Mouse (Mus musculus): Measurements from ENCODE around the gene Agr3. TPM values are rescaled to one million over a fixed set of nuclear protein-coding genes. Genes with fewer than 3 reads are reported as not detected.
A peak's percentile ranks its signal among the peaks of the same experiment; 100 is the strongest.

The Agr3 gene
- polyA plus RNA-seq, 1 experiment from 2014 or later, result 0.74 TPM

DNA sequence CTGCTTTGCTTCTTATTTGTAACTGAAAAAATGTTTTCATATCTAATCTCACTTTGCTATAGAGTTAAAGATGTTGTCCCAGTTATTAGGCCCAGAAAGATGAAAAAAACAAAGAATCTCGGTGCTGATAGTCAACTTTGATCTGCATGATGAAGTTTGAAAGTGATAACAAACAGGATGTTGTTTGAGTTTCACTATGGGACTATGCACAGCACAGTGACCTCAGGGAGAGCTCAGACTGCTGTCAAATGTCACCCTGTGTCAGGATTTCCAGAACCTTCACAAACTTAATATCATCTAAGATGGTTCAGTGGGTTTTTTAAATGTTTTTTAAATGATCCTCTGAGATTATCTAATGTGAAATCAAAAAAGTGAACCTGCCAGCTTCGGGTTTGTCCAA is 2.4 kb downstream of the Agr3 start:
- Histone ChIP-seq H3K9me3 (no peaks in the 10 kb centered on the region), H3K4me3 (no peak overlapping the region), H3K9ac (no peak overlapping the region), H3K36me3 (no peaks in the 10 kb centered on the region), H3K4me1 (no peaks in the 10 kb centered on the region), H3K27ac (no peak overlapping the region), H3K4me2 (no peak overlapping the region), H3K27me3 (no peaks in the 10 kb centered on the region)
- 45% methylated on average over 2 of the region's 2 CpGs for WGBS
- no peak for ATAC-seq (ENCODE audit: borderline replicate concordance, extremely low read depth, low FRiP score, low TSS enrichment)

DNA sequence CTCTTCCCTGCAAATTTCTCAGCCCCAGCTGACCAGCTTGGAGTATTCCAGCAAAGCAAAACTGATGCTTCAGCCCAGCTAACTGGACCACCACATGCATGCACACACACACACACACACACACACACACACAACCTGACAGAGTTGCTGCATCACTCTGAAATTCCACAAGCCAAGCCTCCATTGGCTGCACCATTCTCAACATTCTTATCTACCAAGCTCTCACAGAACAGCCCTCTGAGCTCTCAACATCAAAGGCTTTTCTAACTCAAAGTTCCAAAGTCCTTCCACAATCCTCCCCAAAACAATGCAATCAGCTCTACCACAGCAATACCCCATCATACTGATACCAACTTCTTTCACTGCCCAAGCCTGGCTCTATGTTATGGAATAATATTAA is 7.4 kb downstream of the Agr3 start:
- Histone ChIP-seq H3K9ac (no peak overlapping the region), H3K27ac (no peak overlapping the region), H3K4me1 (no peaks in the 10 kb centered on the region), H3K4me3 (no peak overlapping the region), H3K4me2 (no peak overlapping the region), H3K36me3 (no peaks in the 10 kb centered on the region), H3K27me3 (no peaks in the 10 kb centered on the region), H3K9me3 (no peaks in the 10 kb centered on the region)
- no peak for ATAC-seq (ENCODE audit: borderline replicate concordance, extremely low read depth, low FRiP score, low TSS enrichment)

DNA sequence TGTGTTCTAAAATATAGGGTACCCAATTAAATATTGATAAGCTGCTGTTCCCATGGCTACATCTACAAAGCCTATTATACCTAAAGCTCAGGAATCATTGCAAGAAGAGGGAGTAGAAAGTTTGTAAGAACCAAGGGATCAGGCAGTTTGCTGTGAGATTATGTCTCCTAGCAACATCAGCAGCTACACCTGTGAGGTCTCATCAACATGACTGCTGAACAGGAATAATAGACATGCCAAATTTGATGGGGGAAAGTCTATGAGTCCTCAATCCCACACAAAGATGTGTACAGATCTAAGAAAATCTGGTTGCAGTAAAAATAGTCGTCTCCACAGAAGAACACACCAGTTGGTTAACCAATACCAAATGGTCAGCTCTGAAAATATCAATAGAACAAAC is 26.3 kb downstream of the Agr3 start:
- Histone ChIP-seq H3K4me3 (no peak overlapping the region), H3K9me3 (no peaks in the 10 kb centered on the region), H3K27ac (no peak overlapping the region), H3K27me3 (no peaks in the 10 kb centered on the region), H3K9ac (no peak overlapping the region), H3K36me3 (no peaks in the 10 kb centered on the region), H3K4me1 (no peaks in the 10 kb centered on the region), H3K4me2 (no peak overlapping the region)
- WGBS, result 67% methylated on average over 1 of the region's 1 CpGs
- no peak for ATAC-seq (ENCODE audit: borderline replicate concordance, extremely low read depth, low FRiP score, low TSS enrichment)

DNA sequence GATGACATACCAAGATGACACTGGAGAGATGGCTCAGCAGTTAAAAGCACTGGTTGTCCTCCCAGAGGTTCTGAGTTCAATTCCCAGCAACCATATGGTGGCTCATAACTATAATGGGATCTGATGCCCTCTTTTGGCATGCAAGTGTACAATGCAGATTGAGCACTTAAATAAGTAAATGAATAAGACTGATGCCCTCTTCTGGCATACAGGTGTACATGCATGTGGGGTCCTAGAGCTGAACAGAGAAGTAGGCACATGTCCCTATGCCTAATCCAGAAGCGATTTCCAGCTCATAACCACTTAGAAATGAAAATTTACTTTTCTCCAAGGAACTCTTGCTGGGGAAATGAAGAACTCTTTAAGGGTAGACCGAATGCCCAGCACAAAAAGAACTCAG is 31.8 kb downstream of the Agr3 start:
- H3K36me3 ChIP-seq, result no peaks in the 10 kb centered on the region
- H3K27ac ChIP-seq, result no peak overlapping the region
- no peak overlapping the region for H3K4me3 ChIP-seq
- no peaks in the 10 kb centered on the region for H3K9me3 ChIP-seq
- no peak overlapping the region for H3K4me2 ChIP-seq
- no peaks in the 10 kb centered on the region for H3K27me3 ChIP-seq
- no peaks in the 10 kb centered on the region for H3K4me1 ChIP-seq
- H3K9ac ChIP-seq, result no peak overlapping the region
- 73% methylated on average over 2 of the region's 2 CpGs for WGBS
- ATAC-seq (ENCODE audit: borderline replicate concordance, extremely low read depth, low FRiP score, low TSS enrichment), result no peak

GRCm38 (mm10) chr12:35966098-35966767 is 40.8 kb downstream of the Agr3 start:
- Histone ChIP-seq H3K4me1 (no peaks in the 10 kb centered on the region), H3K36me3 (no peaks in the 10 kb centered on the region), H3K27me3 (no peaks in the 10 kb centered on the region), H3K27ac (no peak overlapping the region), H3K9me3 (no peaks in the 10 kb centered on the region), H3K9ac (no peak overlapping the region), H3K4me3 (no peak overlapping the region), H3K4me2 (no peak overlapping the region)
- no peak for ATAC-seq (ENCODE audit: borderline replicate concordance, extremely low read depth, low FRiP score, low TSS enrichment)
- 38% methylated on average over 7 of the region's 7 CpGs for WGBS

DNA sequence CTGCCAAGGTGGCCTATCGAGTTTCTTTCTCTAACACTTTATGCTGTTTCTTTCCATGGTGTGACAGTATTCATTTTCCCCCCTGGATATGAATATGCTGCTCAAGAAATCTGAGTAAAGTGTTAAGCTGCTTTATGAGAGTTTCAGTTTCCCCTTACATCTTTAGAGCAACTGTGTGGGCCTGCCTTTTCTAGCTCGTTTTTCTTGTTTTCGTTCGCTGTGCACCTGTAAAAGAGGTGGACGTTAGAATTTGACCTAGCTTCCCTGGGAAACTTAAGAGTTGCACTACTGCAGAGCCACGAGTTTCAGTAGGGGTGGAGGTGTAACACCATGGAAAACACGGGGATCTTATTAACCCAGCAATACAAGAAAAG is 41.3 kb downstream of the Agr3 start:
- no peak overlapping the region for H3K27ac ChIP-seq
- WGBS, result 51% methylated on average over 7 of the region's 7 CpGs
- no peaks in the 10 kb centered on the region for H3K36me3 ChIP-seq
- no peaks in the 10 kb centered on the region for H3K9me3 ChIP-seq
- no peaks in the 10 kb centered on the region for H3K4me1 ChIP-seq
- H3K9ac ChIP-seq, result no peak overlapping the region
- no peak for ATAC-seq (ENCODE audit: borderline replicate concordance, extremely low read depth, low FRiP score, low TSS enrichment)
- no peak overlapping the region for H3K4me3 ChIP-seq
- H3K4me2 ChIP-seq, result no peak overlapping the region
- H3K27me3 ChIP-seq, result no peaks in the 10 kb centered on the region

DNA sequence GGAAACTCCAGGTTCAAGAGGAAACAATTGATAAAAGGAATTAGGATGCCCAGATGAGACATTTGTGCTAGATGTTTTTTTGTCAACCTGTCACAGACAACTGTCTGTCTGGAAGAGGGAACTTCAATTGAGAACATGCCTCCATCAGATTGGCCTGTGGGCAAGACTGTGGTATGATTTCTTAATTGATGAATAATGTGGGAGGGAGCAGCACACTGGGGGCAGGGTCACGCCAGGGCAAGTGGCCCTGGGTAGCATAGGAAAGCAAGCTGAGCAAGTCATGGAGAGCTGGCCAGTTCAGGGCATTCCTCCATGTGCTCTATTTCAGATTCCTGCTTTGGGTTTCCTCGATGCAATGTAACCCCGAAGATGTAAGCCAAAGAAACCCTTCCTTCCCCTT is 50.5 kb downstream of the Agr3 start:
- Histone ChIP-seq H3K27ac (no peak overlapping the region), H3K4me1 (no peaks in the 10 kb centered on the region; the same call in 1 of the 2 replicates), H3K27me3 (no peaks in the 10 kb centered on the region), H3K9ac (no peak overlapping the region), H3K4me2 (no peak overlapping the region), H3K36me3 (no peaks in the 10 kb centered on the region), H3K4me3 (no peak overlapping the region), H3K9me3 (no peaks in the 10 kb centered on the region)
- ATAC-seq (ENCODE audit: borderline replicate concordance, extremely low read depth, low FRiP score, low TSS enrichment), result no peak
- whole genome bisulfite sequencing, result 86% methylated on average over 3 of the region's 3 CpGs

- Histone ChIP-seq H3K9ac (no peak overlapping the region), H3K9me3 (no peaks in the 10 kb centered on the region), H3K27me3 (no peaks in the 10 kb centered on the region), H3K4me3 (no peak overlapping the region), H3K36me3 (no peaks in the 10 kb centered on the region), H3K4me2 (no peak overlapping the region), H3K27ac (no peak overlapping the region), H3K4me1 (peaks cover 7% of the 10 kb centered on the region)
- no peak for ATAC-seq (ENCODE audit: borderline replicate concordance, extremely low read depth, low FRiP score, low TSS enrichment)
- 43% methylated on average over 6 of the region's 6 CpGs for WGBS
Measured at GRCm38 (mm10) chr12:35977633-35978246, 52.3 kb downstream of the Agr3 start.

DNA sequence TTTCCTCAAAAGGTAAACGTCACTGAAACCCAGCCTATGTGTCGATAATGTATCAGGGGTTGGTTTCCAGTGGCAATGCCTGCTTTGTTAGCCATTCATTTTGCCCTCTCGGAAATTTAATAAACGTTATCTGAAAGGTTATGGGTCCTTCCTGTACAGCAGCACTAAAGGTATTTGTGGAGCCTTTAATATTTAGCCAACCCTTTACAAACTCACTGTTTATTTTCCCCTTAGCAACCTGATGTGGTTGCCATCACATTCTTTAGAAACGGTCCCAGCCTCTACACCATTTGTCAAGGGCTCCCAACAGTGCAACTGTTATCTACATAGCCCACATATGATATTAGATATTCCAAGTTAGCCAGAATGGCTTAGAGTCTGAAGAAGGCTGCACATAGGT is 54.2 kb downstream of the Agr3 start:
- H3K36me3 ChIP-seq, result no peaks in the 10 kb centered on the region
- peaks cover 7% of the 10 kb centered on the region for H3K4me1 ChIP-seq
- no peak for ATAC-seq (ENCODE audit: borderline replicate concordance, extremely low read depth, low FRiP score, low TSS enrichment)
- H3K9ac ChIP-seq, result no peak overlapping the region
- H3K27me3 ChIP-seq, result no peaks in the 10 kb centered on the region
- no peak overlapping the region for H3K27ac ChIP-seq
- 56% methylated on average over 5 of the region's 5 CpGs for WGBS
- no peaks in the 10 kb centered on the region for H3K9me3 ChIP-seq
- no peak overlapping the region for H3K4me3 ChIP-seq
- H3K4me2 ChIP-seq, result no peak overlapping the region

DNA sequence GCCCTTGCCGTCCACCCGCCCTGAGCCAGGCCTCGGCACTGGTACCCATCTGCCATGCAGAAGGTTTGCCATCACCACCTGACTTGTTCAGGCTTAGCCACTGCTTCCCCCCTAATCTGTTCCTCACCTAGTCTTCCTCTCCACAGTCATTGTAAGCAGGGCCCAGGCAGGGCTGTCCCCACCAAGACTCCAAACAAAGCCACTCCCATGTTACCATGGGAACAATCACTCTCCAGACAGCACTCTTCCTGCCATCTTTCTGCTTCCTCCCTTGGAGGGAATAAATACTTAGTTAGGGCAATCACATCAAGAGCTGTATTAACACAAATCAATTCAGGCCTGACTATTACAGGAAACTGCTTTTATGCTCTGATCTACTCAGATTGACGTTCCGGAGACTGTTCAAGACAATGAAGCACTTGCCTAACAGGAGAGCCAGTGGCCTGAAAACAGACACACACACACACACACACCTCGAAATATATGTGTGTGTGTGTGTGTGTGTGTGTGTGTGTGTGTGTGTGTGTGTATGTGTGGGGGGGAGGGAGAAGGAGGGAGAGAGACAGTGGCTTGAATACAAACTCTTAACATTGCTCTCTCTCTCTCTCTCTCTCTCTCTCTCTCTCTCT is 56.4 kb downstream of the Agr3 start:
- no peaks in the 10 kb centered on the region for H3K36me3 ChIP-seq
- H3K27me3 ChIP-seq, result no peaks in the 10 kb centered on the region
- H3K4me2 ChIP-seq, result no peak overlapping the region
- H3K9me3 ChIP-seq, result no peaks in the 10 kb centered on the region
- H3K4me1 ChIP-seq, result peaks cover 7% of the 10 kb centered on the region
- no peak overlapping the region for H3K9ac ChIP-seq
- peak; percentile 88 for ATAC-seq (ENCODE audit: borderline replicate concordance, extremely low read depth, low FRiP score, low TSS enrichment)
- H3K4me3 ChIP-seq, result no peak overlapping the region
- 22% methylated on average over 6 of the region's 6 CpGs for WGBS
- H3K27ac ChIP-seq, result no peak overlapping the region

DNA sequence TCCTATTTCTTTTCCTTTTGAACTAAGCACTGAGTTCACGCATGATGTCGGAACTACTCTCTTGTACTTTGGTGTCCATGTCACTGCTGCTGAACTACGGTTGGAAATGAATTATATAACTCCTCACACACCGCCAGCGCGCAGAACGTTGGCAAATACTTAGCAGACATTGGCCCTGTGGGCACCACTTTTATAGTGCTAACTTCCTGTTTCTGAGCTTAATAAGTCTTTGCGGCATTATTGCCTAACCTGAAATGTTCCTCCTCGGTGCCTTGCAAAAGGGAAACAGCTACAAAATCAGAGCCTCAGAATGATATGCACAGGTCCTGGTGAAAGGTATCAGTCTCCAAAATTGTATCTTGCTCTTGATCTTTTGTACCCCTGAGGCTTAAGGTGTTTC is 58.1 kb downstream of the Agr3 start:
- H3K36me3 ChIP-seq, result no peaks in the 10 kb centered on the region
- WGBS, result 88% methylated on average over 9 of the region's 9 CpGs
- no peak overlapping the region for H3K4me2 ChIP-seq
- H3K4me1 ChIP-seq, result peaks cover 7% of the 10 kb centered on the region
- ATAC-seq (ENCODE audit: borderline replicate concordance, extremely low read depth, low FRiP score, low TSS enrichment), result no peak
- no peaks in the 10 kb centered on the region for H3K9me3 ChIP-seq
- no peak overlapping the region for H3K4me3 ChIP-seq
- no peaks in the 10 kb centered on the region for H3K27me3 ChIP-seq
- H3K9ac ChIP-seq, result no peak overlapping the region
- no peak overlapping the region for H3K27ac ChIP-seq

DNA sequence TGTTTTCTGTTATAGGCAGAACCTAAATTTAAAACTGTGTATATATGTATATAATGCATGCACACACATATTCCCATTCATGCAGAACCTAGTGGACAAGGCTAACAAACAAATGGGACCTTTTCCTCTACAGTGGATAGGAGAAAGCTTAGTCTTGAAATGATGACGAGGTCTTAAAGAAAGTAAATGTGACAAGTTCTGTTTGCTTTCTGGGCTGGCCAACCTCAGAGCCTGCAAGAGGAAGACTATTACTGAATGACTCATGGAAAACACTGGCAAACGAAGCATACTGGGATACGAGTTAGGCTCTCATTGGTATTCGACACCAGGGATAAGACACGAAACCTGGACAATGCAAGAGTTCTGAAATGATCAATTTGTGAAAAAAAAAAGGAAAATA is 59.3 kb downstream of the Agr3 start:
- ATAC-seq (ENCODE audit: borderline replicate concordance, extremely low read depth, low FRiP score, low TSS enrichment), result no peak

More for the DNA sequence above, 59.3 kb downstream of the Agr3 start:
- Histone ChIP-seq H3K36me3 (no peaks in the 10 kb centered on the region), H3K4me2 (no peak overlapping the region), H3K9ac (no peak overlapping the region), H3K9me3 (no peaks in the 10 kb centered on the region), H3K27ac (no peak overlapping the region), H3K4me3 (no peak overlapping the region), H3K27me3 (no peaks in the 10 kb centered on the region), H3K4me1 (peaks cover 7% of the 10 kb centered on the region)
- WGBS, result 81% methylated on average over 5 of the region's 5 CpGs

Measured in lung, embryonic 15.5 days (tissue).